Comparison of ENCODE assay signal across 12 mouse cellular contexts in the genomic region with DNA sequence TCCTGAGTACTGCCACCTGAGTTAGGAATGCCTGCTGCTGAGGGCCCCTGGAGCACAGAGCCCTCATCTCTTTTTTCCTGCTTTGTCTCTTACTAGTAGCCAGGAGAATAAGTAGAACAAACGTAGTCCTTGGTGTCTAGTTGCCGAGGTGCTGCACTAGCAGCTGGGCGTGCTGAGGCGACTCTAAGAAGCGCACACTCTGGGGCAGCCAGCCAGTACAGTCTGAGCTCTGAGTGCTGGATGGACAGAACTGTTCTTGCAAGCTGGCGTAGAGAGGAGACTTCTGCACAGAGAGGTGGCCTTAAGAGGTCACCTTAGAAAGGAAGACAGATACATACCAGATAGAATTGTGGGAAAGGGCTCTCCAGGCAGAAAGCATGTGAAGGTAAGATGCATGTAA. TPM values are rescaled to one million over a fixed set of nuclear protein-coding genes. Genes with fewer than 3 reads are reported as not detected.
DNase-seq lines count a peak whose midpoint lies in the region; ATAC-seq lines count a peak whose summit lies in the region.
"Had no signal": no experiment of that assay in that cellular context is flagged by ENCODE, and none has a peak within 500 bp of the region (broad histone marks: within the 10 kb centered on the region; RNA-seq: fewer than 3 reads in every experiment).

No protein-coding gene starts in this region.

- WGBS in kidney, embryonic 14.5 days: 80% methylated on average over 6 of the region's 6 CpGs
- WGBS in embryonic facial prominence, embryonic 14.5 days: 55% methylated on average over 6 of the region's 6 CpGs
- WGBS in limb, embryonic 10.5 days: 73% methylated on average over 6 of the region's 6 CpGs

- H3K4me2 ChIP-seq in kidney, embryonic 14.5 days (replicated peaks; ENCODE audit: low read depth, low read length): no peak overlapping the region
- H3K4me2 ChIP-seq in embryonic facial prominence, embryonic 14.5 days (ENCODE audit: low read depth, low read length): no peak overlapping the region

- no peak for ATAC-seq in kidney, embryonic 14.5 days (ENCODE audit: low FRiP score, low TSS enrichment)
- no peak for ATAC-seq in embryonic facial prominence, embryonic 14.5 days (ENCODE audit: low read depth)

- no peak overlapping the region for H3K4me3 ChIP-seq in kidney, embryonic 14.5 days (ENCODE audit: low read length)
- no peak overlapping the region for H3K4me3 ChIP-seq in embryonic facial prominence, embryonic 14.5 days (ENCODE audit: low read depth, low read length)
- no peak overlapping the region; the same call in 1 of the 2 replicates for H3K4me3 ChIP-seq in limb, embryonic 10.5 days
- H3K4me3 ChIP-seq: megakaryocyte, embryonic 14.5 days had no signal

- peaks cover 3% of the 10 kb centered on the region; the same call in 1 of the 2 replicates for H3K36me3 ChIP-seq in kidney, embryonic 14.5 days (ENCODE audit: control insufficient read depth, insufficient read depth, low read length)
- H3K36me3 ChIP-seq in embryonic facial prominence, embryonic 14.5 days (ENCODE audit: control insufficient read depth, insufficient read depth, low read length): peaks cover 14% of the 10 kb centered on the region; the same call in 1 of the 2 replicates
- H3K36me3 ChIP-seq in limb, embryonic 10.5 days: peaks cover 56% of the 10 kb centered on the region

- H3K27me3 ChIP-seq in kidney, embryonic 14.5 days (ENCODE audit: control insufficient read depth, insufficient read depth, low read length): no peaks in the 10 kb centered on the region
- H3K27me3 ChIP-seq in embryonic facial prominence, embryonic 14.5 days (replicated peaks; ENCODE audit: control insufficient read depth, insufficient read depth, low read length): no peaks in the 10 kb centered on the region
- H3K27me3 ChIP-seq in limb, embryonic 10.5 days (ENCODE audit: low read depth, poor library complexity, severe bottlenecking): no peaks in the 10 kb centered on the region

- peak; percentile 33 for DNase-seq in kidney, postnatal 10 days
- peak; percentile 72 for DNase-seq in brain, adult 2 months (ENCODE audit: low read depth, low spot score)
- peak; percentile 47 for DNase-seq in embryonic facial prominence, embryonic 14.5 days (ENCODE audit: low spot score)
- DNase-seq in limb, embryonic 10.5 days (ENCODE audit: low spot score): no peak
- no peak for DNase-seq in adrenal gland, postnatal 25 days
- no peak for DNase-seq in thymus, postnatal 14 days
- DNase-seq: adrenal gland, postnatal 10 days; liver; right cerebral cortex, postnatal 4 days; thymus, adult 18-20 months had no signal

- H3K9me3 ChIP-seq in kidney, embryonic 14.5 days (ENCODE audit: control insufficient read depth, low read length): no peaks in the 10 kb centered on the region
- H3K9me3 ChIP-seq in embryonic facial prominence, embryonic 14.5 days (ENCODE audit: control insufficient read depth, low read length): no peaks in the 10 kb centered on the region
- H3K9me3 ChIP-seq in limb, embryonic 10.5 days (replicated peaks): no peaks in the 10 kb centered on the region
- H3K9me3 ChIP-seq: megakaryocyte, embryonic 14.5 days had no signal

- no peak overlapping the region for H3K9ac ChIP-seq in kidney, embryonic 14.5 days (ENCODE audit: low read depth, low read length)
- H3K9ac ChIP-seq in embryonic facial prominence, embryonic 14.5 days (ENCODE audit: low read depth, low read length): no peak overlapping the region

- peaks cover 33% of the 10 kb centered on the region for H3K4me1 ChIP-seq in kidney, embryonic 14.5 days (ENCODE audit: control insufficient read depth, insufficient read depth, low read length)
- H3K4me1 ChIP-seq in embryonic facial prominence, embryonic 14.5 days (ENCODE audit: control insufficient read depth, insufficient read depth, low read length): peaks cover 25% of the 10 kb centered on the region
- H3K4me1 ChIP-seq in limb, embryonic 10.5 days: peaks cover 59% of the 10 kb centered on the region

- no peak overlapping the region for H3K27ac ChIP-seq in kidney, embryonic 14.5 days (ENCODE audit: low read depth, low read length)
- H3K27ac ChIP-seq in embryonic facial prominence, embryonic 14.5 days (replicated peaks; ENCODE audit: low read depth, low read length): no peak overlapping the region
- H3K27ac ChIP-seq in limb, embryonic 10.5 days: peak overlapping the region; percentile 66

RNA-seq across cellular contexts. Expression of a gene that starts 4.4 kb away (rescaled TPM):
- polyA plus RNA-seq in kidney, embryonic 14.5 days (2014; fragmentation: Nextera tagmentation; extraction: Ambion mirVana): 21.1 and 27.0 TPM in 2 replicates
- polyA plus RNA-seq in embryonic facial prominence, embryonic 14.5 days (2014; fragmentation: Nextera tagmentation; extraction: Ambion mirVana): 57.9 and 62.6 TPM in 2 replicates
- polyA plus RNA-seq in limb, embryonic 10.5 days (2016; fragmentation: Nextera tagmentation; extraction: Ambion mirVana): 40.1 and 51.8 TPM in 2 replicates
- total RNA-seq in adrenal gland, postnatal 25 days (2021): 21.2 and 23.6 TPM in 2 replicates

Comparison
In these comparisons a context has a peak if more than half of its experiments do, and no peak if none do; other contexts are left out.
1. DNase-seq: peak in kidney, postnatal 10 days (single experiment), brain, adult 2 months (single experiment) and embryonic facial prominence, embryonic 14.5 days (single experiment); none in limb, embryonic 10.5 days (single experiment), adrenal gland, postnatal 25 days (single experiment) and thymus, postnatal 14 days (single experiment).